Mouse (Mus musculus): ENCODE results near the gene Arhgef26.
A peak's percentile ranks its signal among the peaks of the same experiment; 100 is the strongest.

Arhgef26 gene

DNA sequence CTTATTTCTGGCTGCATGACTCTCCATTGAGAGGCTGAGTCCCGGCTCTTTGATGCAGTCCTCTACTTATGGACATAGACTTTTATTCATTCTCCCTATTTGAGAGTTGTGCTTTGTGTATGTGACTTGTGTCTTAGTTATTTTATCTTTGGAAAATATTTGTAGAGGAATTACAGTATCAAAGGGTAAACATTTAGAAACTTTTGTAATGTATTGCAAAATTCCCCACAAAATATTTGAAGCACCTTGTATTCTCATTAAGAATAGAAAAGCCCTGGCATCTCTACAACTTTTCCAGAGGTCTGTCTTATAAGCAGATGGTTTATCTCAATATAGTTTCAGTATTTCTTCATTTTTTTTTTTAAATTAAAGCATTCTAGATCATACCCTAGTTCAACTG is 44.7 kb downstream of the Arhgef26 start:
- DNase-seq: no peak

DNA sequence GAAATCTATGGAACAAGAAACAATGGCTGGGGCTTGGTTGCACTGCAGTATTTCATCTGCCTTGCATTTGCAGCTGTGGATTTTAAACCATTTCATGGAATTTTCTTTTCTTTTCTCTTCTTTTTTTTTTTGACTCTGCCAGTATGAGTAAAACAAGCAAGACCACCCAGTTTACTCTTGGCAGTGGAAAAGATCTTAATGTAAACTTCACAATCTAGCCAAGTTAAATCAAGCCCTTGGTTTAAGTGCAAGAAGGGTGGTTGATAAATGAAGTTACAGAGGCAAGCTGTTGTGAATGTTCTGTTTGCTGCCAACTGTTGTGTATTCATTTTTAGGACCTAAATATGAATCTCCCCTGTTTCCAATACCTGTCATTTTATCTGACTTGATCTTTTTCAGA is 54.5 kb downstream of the Arhgef26 start:
- no peak for DNase-seq

DNA sequence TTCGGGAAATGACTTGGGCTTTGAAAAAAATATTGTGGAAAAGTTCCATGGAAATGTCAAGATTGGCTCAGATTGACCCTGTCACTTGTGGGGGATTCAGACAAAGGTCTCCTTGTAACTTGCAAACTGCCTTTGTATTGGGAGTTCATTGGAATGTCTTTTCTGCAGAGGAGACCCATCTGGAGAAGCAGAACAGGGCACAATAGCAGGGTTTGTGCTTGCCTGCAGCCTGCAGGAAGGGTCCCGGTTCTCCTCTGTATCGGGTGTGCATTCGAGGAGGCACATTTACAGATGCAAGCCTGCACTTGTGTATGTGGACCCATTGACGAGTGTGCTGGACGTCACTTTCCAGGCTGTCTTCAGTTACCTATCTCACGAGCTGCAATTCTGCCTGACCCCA is 56.1 kb downstream of the Arhgef26 start:
- DNase-seq: no peak

DNA sequence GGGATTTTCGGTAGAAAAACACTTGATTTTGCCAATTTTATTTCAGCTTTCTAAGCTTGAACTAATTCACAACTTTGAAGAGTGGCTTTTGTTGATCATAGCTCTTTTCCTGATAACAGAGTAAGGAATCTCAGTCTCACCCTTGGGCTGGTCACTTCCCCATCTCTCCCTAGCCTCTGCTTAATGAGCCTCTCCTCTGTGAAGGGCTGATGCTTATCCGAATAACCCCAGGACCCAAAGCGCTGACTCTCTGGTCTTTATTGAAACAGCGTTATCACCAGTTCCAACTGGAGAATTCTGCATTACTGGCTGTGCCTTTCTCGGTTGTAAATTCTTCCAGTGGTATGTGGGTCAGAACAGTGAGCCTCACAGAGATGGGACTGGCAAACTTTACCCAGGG is 57.2 kb downstream of the Arhgef26 start:
- peak in 1 of 2 experiments; percentile 7 for DNase-seq

DNA sequence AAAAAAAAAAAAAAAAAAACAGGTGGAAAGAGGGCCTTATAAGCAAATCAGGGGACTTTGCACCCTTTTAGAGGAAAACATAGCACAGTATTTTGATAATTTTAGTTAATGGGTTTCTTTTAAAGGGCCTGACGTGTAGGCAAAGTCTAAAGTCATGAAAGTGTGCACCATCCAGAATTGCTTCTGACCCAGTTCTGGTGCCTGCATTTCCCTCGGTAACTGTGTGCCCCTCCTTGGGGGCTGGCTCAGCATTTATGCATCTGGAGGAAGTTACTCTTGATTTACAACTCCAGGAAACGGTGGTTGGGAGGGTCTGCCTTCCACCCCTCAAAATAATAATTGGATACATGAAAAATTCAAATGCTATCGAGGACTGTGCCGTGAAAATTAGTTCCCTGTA is 58.0 kb downstream of the Arhgef26 start:
- DNase-seq: peak in 1 of 2 experiments; percentile 30

DNA sequence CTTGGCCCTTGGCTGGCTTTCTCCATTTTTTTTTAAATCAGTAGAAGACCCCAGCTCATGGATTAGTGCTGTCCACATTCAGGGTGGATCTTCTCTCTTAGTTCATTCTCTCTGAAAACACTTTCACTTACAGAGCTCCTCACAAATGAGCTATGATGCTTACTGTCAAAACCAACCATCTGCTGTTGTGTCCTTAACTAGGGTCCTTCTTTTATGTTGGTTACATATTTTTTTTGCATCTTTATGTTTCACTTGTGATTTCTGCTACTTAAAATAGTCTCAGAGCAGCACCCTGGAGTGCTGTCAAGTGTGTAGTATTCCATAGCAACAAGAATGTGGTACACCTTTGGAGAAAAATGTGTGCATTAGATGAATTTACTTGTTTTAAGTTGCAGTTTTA is 60.0 kb downstream of the Arhgef26 start:
- no peak for DNase-seq

DNA sequence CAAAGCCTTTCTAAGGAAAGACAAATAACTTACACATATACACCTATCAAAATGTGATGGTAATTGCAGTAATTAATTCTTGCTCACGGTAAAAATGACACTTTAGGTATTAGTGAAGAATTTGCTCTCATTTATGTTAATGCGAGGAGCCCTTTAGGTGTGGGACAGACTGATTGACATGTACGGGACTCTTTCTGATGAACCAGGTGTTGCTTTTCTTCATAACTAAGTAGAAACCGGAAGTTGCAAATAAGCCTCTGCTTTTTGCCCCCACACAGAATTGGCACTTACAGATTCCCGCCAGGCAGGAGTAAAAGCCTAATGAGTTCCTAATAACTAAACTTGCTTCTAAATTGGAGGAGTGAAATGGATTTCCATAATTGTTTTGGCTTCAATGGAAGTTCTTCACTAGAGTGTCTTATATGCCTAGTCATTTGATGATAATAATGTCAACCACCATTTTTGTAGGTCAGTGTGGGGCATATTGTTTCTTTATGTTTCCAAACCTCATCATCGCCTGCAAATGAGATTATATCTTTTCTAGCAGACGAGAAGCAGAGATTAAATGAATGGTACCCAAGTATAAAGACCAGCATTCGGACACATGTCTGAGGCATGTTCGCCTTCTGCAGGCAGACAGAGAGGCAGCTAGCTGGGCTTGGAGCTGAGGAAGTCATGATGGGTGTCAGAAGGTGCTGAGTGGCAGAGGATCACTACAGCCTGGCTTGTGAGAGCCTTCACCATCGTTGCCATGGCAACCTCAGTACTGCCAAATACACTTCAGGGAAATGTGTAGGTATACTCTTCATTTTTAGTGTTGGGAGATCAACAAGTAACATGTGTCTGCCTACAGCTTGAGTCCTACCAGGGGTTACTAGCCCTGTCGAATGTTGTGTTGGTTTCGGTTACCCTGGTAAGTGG is 61.9 kb downstream of the Arhgef26 start:
- no peak for DNase-seq

DNA sequence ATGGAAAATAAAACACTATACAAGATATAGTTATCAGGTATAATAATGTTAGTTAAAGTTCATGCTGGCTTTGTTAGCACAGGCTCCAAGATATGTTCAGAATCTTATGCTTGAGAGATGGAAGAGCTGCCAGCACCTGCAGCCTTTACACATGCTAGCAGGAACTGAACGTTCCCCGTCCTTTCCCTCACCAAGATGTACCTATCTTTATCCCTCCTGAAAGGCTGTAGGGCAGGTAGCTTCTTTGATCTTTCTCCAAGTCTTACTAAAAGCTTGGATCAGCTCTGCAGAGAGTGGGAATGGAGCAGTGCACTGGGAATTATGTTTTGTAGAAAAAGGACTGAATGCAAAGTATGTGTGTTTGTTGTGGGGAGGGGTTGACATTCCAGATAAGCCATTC is 64.3 kb downstream of the Arhgef26 start:
- no peak for DNase-seq

DNA sequence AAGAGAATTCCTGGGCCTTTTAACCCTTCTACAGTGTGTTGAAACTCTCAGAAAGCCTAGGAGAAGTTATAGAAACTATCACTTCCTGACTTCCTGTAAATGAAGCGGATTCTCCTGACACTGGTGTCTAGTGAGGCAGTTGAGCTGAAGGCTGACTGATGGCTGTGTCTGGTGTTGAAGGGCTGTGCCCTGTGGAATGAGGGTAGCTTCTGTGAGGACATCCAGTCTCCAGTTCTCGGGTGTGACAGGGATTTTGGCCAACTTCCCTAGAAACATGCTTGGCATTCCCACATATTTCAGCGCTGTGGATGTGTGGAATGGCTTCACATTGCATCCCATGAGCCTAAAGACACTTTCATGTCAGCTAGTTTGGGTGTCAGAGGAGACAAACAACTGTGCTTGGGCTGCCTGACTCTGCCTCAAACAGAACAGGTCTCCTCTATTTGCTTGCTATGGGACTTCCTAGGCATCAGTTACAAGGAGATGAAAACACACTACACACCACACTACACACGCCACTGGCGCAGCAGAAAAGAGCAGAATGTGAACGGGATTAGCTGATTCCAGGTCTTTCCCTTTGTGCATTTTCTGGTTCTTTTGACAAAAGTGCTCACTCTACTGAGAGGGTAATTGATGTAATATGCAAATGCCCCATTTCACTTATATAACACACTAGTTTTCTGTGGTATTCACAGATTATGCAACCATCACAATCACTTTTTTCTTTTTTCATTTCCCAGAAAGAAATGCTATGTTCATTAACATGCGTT is 66.5 kb downstream of the Arhgef26 start:
- DNase-seq: no peak

DNA sequence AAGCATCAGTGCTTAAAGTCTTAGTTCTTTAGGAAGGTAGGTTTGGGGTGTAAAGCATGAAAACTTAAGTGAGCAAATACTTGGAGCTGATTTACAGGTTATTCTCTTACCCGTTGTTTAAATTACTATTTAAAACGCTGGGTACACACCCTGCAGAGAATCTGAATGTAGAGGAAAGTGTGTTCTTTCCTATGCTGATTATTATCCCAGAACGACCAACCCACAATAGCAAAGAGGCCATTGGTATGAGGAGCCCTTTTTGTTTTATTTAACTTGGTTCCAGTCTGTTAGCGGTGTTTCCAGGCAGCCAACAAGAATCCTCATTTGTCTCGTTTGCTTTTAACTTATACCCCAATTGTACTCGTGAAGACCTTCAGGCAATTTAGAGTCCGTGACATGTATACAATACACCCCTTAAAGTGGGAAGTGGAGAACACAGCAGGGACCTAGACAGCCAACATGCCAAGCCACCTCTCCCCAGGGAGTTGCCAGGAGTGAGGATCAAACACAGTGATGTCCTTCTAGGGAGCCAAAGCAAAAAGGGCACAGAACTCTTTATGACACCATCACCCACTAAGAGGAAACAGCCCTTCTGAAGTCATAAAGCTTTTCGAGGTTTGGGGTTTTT is 71.5 kb downstream of the Arhgef26 start:
- no peak for DNase-seq

DNA sequence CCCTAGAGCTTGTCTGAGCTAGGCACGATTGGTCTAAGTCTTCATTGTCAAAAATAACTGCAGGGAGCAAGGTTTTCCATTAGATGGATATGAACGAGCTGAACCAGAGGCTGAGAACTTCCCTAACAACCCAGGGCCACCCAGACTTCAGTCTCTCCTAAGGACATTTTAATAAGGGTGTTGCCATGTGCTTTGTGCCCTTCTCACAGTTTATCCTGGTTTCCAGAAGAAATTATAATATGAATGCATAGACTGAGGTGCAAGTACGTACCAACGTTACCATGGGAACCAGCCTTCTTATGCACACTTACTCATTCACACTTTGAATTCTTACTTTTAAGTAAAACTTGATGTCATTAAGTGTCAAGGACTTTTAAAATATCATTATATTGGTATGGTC is 72.3 kb downstream of the Arhgef26 start:
- no peak for DNase-seq

DNA sequence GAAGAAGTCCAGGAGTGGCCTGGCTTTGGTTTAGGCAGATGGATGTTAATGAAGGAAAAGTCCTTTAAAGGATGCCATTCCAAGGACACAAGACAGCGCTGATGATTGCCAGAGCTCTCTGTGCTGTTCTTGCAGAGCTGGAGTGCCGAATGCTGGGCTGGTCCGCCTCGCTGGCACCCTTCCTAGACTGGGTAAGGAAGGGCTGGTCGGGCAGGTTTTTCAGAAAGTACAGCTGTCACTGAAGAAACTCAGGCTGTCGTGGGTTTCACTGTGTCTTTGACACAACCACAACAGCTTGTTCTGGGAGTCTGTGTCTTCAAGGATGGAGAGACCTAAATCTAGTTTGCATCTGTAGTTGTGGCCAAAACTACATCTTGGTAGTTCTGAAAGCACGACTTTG is 74.6 kb downstream of the Arhgef26 start:
- DNase-seq: peak in 1 of 2 experiments; percentile 7

DNA sequence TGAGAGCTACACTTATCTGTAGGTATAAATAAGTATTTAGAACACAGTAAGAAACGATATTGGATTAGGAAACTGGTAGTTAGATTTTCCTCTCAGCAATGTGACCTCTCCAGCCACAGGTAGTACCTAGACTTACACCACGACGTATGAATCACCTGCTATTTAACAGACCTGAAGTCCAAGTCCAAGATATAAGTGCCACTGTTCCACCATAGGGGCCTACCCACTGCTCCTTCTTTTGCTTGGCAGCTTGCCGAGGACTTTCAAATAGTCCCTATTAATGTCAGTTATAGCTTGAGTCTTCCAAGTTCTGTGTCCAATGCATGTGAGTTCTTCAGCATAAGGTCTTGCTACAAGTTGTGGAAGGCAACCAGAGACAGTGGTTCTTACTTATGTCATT is 76.8 kb downstream of the Arhgef26 start:
- no peak for DNase-seq

DNA sequence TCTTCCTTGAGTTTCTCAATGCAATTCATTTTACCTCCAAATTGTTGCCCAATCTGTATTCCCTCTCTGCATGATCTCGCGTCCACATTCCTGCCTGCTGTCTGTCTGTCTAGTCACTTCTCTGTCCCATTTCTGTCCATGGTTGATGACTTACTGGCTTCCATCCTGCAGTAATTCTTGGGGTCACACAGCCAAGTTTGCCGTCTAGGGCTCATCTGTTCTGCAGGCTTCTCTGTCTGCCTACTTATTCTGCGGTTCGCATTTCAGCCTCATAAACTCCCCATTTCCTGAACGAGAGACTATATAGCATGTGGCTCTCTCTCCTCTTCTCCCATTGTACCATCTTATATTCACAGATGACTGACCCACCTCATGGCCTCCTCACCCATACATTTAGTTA is 79.3 kb downstream of the Arhgef26 start:
- no peak for DNase-seq

DNA sequence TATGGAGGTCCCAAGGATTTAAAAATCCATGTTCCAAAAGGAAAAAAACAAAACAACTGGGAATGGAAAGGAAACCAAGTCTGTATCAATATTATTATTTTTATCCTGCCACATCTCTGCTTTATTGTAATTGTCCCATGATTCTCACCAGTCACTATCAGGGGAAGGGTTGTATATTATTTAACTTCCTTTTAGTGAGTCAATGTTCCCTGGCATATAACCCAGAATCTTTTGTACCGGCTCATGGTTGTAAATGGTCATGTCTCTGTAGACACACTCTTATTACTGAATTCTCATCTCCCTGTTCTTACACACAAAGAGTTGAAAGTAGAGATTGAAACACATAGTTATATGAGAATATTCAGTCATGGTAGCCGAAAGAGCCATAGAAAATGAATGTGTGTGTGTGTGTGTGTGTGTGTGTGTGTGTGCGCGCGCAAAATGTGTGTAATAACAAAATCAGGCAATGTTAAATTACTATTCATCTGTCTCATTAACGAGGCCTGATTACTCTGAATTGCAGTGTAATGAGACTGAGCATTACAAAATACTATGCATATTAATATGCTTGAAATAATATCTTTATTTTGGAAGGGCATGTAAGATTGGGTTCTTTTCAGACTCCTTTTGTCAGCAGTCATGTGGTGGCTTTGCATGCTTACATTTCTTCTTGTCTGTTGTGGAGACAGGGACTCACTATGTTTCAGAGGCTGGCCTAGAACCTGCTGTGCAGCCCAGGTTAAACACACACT is 80.4 kb downstream of the Arhgef26 start:
- no peak for DNase-seq

DNA sequence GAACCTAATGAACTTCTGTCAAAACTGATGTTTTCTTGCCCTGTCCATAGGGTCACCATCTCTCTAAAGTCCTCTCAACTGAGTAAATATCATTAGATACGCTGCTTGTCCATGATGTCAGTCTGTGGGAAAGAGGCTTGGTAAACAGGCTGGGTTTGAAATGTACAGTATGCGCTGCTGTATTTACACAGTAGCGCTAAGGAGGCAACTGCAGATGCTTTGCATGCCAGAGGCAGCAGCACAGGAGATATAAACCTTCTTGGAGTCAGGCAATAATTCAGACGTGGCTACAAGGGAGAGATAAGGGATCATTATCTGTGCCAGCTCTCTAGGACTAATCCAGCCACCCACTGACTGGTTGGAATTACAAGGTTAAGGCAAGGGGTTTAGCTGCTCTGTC is 95.5 kb downstream of the Arhgef26 start:
- no peak for DNase-seq

DNA sequence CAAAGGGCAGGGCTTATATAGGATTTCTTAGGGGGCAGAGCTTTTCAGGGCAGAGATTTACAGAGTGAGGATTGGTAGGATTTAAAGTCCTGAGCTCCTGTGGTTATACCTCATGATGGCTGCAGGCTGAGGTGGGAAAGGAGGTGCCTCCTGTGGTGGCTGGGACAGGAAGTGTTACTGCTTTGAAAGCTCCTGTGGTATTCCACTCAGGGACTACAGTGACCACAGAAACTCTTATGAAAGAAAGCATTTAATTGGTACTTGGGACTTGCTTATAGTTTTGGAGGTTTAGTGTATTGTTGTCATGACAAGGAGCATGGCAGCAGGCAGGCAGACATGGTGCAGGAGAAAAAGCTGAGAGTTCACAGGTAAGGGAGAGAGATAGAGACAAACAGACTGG is 97.8 kb downstream of the Arhgef26 start:
- DNase-seq: no peak

DNA sequence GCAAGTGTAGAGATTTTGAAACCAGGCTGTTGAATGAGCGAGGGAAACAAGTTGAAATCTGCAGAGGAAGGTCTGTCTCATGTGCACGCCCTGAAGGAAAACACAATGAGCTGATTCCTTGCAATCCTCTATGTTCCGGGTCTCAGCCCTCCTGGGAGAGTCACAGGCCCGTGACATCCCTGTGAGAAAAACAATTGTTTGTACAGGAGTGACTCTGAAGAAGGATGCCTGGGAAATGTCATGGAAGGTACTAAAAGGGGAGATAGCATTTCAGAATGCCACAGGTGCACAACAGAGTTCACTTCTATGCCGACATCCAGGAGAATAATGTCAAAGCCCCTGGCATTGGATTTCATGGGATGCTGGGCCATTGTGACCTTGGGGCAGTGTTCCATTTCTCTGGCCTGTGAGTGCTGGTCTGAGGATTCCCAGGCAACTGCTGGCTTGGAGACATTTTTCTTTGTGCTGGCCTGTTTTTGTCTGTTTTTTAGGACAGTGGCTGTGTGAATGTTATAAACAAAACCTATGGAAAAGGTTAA is 102.4 kb downstream of the Arhgef26 start:
- DNase-seq: no peak

DNA sequence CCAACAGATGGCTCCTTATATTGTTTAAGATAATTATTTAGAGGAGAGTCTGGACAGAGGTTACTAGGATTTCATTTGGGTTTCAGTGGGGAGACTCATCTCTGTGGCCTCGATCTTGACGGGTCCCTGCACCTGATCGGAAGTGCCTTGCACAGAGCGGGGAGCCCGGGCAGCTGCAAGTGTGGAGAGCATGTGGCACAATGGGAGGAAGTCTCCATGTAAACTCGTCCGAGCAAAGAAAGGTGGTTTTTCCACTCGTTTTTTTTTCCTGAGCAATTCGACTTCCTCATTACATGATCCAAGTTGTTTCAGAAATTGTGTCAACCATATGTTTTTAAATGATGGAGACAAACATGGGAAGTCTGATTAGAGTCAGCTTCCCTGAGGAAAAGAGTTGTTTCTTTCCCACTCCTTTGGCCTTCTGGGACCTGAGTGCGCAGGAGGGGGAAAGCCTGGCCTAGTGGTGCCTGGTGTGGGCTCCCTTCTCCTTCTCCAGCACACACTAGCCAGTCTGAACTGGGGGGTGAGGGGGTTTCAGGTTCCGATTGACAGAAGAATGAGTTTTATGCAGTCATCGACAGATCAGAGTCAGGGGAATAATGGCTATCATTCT is 105.5 kb downstream of the Arhgef26 start:
- DNase-seq: peak in 1 of 2 experiments; percentile 40

DNA sequence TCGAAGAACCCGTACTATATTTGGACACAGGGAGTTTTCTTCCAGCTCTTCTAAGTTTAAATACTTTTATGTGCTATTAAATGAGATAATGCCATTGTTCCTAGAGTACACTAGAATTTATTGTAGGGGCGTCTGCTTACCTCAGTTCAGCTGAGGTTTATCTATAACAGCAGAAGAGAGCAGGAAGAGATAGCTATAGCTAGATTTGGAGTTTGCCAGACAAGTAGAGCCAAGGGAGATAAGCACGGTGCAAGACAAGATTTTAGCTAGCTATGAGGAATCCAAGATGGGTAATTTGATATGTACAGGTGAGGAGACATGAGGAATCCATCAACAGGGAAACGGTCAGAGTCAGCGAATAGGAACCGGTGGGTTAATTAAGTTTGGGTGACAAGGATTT is 108.1 kb downstream of the Arhgef26 start:
- DNase-seq: no peak

DNA sequence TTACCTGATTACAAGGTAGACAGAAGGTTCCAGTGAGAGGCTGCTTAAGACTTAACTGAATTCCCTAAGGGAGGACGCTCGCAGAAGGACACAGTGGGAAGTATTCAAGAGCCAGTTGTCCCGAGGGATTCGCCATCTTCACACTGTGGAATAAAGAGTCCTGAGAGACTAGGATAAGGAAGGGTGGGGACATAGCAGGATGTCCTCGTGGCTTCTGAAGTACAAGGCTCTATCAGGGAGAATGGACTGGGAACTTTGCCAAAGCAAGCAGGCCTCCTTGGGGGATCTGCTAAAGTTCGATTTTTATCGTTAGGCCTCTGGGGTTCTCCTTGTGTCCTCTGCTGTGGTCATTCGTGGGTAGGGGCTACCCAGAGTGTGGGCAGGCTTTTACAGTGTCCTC is 109.0 kb downstream of the Arhgef26 start:
- DNase-seq: no peak

DNA sequence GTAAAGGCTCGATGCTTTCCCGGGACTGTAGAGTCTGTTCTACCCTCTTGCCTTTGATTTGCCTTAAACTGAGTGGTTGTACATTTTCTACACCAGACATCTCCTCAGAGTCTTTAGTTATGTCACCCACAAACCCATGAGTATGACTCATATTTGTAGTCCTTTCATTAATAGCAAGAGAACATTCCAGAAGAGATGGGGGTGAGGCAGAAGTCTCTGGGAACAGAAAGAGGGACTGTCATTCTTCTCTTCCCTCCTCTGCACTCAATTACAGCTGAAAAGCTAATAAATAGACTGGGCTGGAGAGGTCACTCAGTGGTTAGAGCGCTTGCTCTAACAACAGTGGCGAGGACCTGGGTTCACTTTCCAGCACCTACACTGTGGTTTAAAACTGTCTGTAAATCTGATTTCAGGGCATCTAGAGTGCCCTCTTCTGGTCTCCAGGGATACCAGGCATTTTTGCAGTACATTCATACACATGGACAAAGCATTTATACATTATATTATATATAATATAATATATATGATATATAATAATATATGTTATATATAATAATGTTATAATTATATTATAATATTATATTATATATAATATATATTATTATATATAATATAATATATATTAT is 111.8 kb downstream of the Arhgef26 start:
- DNase-seq: no peak

Data from kidney, postnatal 4 days (tissue).